Mouse (Mus musculus) T-helper 1 cell (primary cell): ENCODE results near the gene Emc9.

Experiments used
- in situ Hi-C: fragments of 300-600 bp; cut with MboI, MseI; formaldehyde crosslinking; loops from one replicate; pipeline ENCODE4 v1.15.1; 2025; ENCODE audit warnings: high pct_unique_total_duplicates

Gene Emc9

GRCm38 (mm10) chr14:55590748-55591330 lies 5.7 kb upstream of the Emc9 start, which contains the start of gene Psme2:
Gene Psme2, minus strand, starts transcription at chr14:55591113.
- in situ Hi-C loops, result no loop called here

GRCm38 (mm10) chr14:55589771-55590448 lies 4.8 kb upstream of the Emc9 start:
- in situ Hi-C loops, result no loop called here

- in situ Hi-C loops, result no loop called here
Observed at GRCm38 (mm10) chr14:55589271-55589670, 4.2 kb upstream of the Emc9 start.

GRCm38 (mm10) chr14:55586149-55586548 lies 1.0 kb upstream of the Emc9 start:
- in situ Hi-C loops, result no loop called here

- in situ Hi-C loops, result no loop called here
Observed at GRCm38 (mm10) chr14:55585566-55585960, 461 bp upstream of the Emc9 start.

- in situ Hi-C loops, result no loop called here
Observed at GRCm38 (mm10) chr14:55584303-55584701, 800 bp downstream of the Emc9 start.

- in situ Hi-C loops, result no loop called here
Observed at GRCm38 (mm10) chr14:55581981-55582681, 3.0 kb downstream of the Emc9 start.

GRCm38 (mm10) chr14:55580731-55581130 lies 4.4 kb downstream of the Emc9 start:
- in situ Hi-C loops, result no loop called here

GRCm38 (mm10) chr14:55579511-55580496 lies 5.3 kb downstream of the Emc9 start:
- in situ Hi-C loops, result no loop called here

- in situ Hi-C loops, result no loop called here
Observed at GRCm38 (mm10) chr14:55578668-55579269, 6.3 kb downstream of the Emc9 start.

- in situ Hi-C loops, result no loop called here
Observed at GRCm38 (mm10) chr14:55577871-55578667, 7.0 kb downstream of the Emc9 start, which contains the start of gene Psme1. Gene Psme1, plus strand, starts transcription at chr14:55578123.

GRCm38 (mm10) chr14:55576376-55576775 lies 8.7 kb downstream of the Emc9 start:
- in situ Hi-C loops, result no loop called here

GRCm38 (mm10) chr14:55575711-55576110 lies 9.4 kb downstream of the Emc9 start:
- in situ Hi-C loops, result no loop called here

GRCm38 (mm10) chr14:55575302-55575701 lies 9.8 kb downstream of the Emc9 start, which contains the start of gene Fitm1:
Gene Fitm1, plus strand, starts transcription at chr14:55575617.
- in situ Hi-C loops, result no loop called here

GRCm38 (mm10) chr14:55571760-55572159 lies 13.3 kb downstream of the Emc9 start:
- in situ Hi-C loops, result loop anchor here (5.0 kb wide), 1 partner anchor 69 kb away; no protein-coding TSS in a partner anchor

- in situ Hi-C loops, result loop anchor here (5.0 kb wide), 1 partner anchor 68 kb away; no protein-coding TSS in a partner anchor
Observed at GRCm38 (mm10) chr14:55570588-55570987, 14.5 kb downstream of the Emc9 start.

- in situ Hi-C loops, result no loop called here
Observed at GRCm38 (mm10) chr14:55567496-55567895, 17.6 kb downstream of the Emc9 start.

- in situ Hi-C loops, result no loop called here
Observed at GRCm38 (mm10) chr14:55565748-55566147, 19.4 kb downstream of the Emc9 start.

- in situ Hi-C loops, result no loop called here
Observed at GRCm38 (mm10) chr14:55563249-55563648, 21.9 kb downstream of the Emc9 start.

- in situ Hi-C loops, result no loop called here
Observed at GRCm38 (mm10) chr14:55561860-55562259, 23.2 kb downstream of the Emc9 start.
